Mouse (Mus musculus) CH12.LX (cell line): ENCODE results near the gene Nbr1. TPM values are rescaled to one million over a fixed set of nuclear protein-coding genes. Genes with fewer than 3 reads are reported as not detected.

ENCODE experiments used
- DNase-seq: peaks from one replicate; pipeline ENCODE4 v3.0.0-alpha.2; 2013; ENCODE audit errors: extremely low read depth
- H3K27ac ChIP-seq: 2 replicates; pipeline ENCODE4 v1.5.1; 2012; ENCODE audit warnings: low read depth, mild to moderate bottlenecking, control low read depth, moderate library complexity; ENCODE audit not compliant: insufficient read depth
- H3K27me3 ChIP-seq: replicated peaks from 2 replicates; pipeline ENCODE3; 2012; ENCODE audit warnings: inconsistent platforms
- H3K36me3 ChIP-seq, 2 experiments: replicated peaks in 1 of 2; 2 replicates each; pipeline versions ENCODE3 to v1.6.1; 2012; ENCODE audit warnings: inconsistent platforms in 1 of 2, low read length in 1 of 2, mild to moderate bottlenecking in 1 of 2, mixed read lengths in 1 of 2, moderate library complexity in 1 of 2; ENCODE audit not compliant: control insufficient read depth in 1 of 2, insufficient read depth in 1 of 2
- H3K4me1 ChIP-seq, 2 experiments: 2 replicates each; pipeline ENCODE4 v1.6.1; 2012; ENCODE audit warnings: inconsistent platforms in 1 of 2, moderate library complexity in 1 of 2; ENCODE audit not compliant: insufficient read depth in 2 of 2, control insufficient read depth in 1 of 2
- H3K4me2 ChIP-seq: 2 replicates; pipeline ENCODE4 v1.6.1; 2012; ENCODE audit warnings: low read depth, mild to moderate bottlenecking, control low read depth; ENCODE audit not compliant: poor library complexity, insufficient read depth, severe bottlenecking
- H3K4me3 ChIP-seq, 3 experiments: fragments of 150-350 bp in 1 of 3; sonication (generic) in 1 of 3; replicated peaks in 1 of 3; 2 replicates each; pipeline versions ENCODE3 to v1.5.1; 2011 to 2012; ENCODE audit warnings: low read depth in 2 of 3, low read length in 2 of 3, mild to moderate bottlenecking in 2 of 3, moderate library complexity in 2 of 3, control low read depth in 1 of 3, improper control_type of control experiment in 1 of 3, inconsistent platforms in 1 of 3, mixed read lengths in 1 of 3; ENCODE audit not compliant: poor library complexity in 1 of 3
- H3K79me2 ChIP-seq: replicated peaks from 2 replicates; pipeline ENCODE4 v1.6.1; 2012; ENCODE audit warnings: mild to moderate bottlenecking, moderate library complexity; ENCODE audit not compliant: control insufficient read depth, poor library complexity, insufficient read depth, severe bottlenecking; ENCODE audit errors: extremely low read depth
- H3K9ac ChIP-seq: 2 replicates; pipeline ENCODE4 v1.6.1; 2012; ENCODE audit warnings: low read depth, mild to moderate bottlenecking, control low read depth, moderate library complexity; ENCODE audit not compliant: insufficient read depth
- H3K9me3 ChIP-seq: replicated peaks from 2 replicates; pipeline ENCODE3; 2012; ENCODE audit warnings: low read length, inconsistent platforms, mixed read lengths
- BHLHE40 ChIP-seq: IDR thresholded peaks from 2 replicates; pipeline ENCODE4 v1.6.1; 2011; ENCODE audit warnings: mild to moderate bottlenecking, low read depth, low read length, improper control_type of control experiment
- CHD1 ChIP-seq: IDR thresholded peaks from 2 replicates; pipeline ENCODE4 v1.6.1; 2012; ENCODE audit warnings: low read depth, low read length, improper control_type of control experiment, inconsistent platforms
- CHD2 ChIP-seq: IDR thresholded peaks from 2 replicates; pipeline ENCODE4 v1.6.1; 2011; ENCODE audit warnings: low read length, improper control_type of control experiment
- E2F4 ChIP-seq: IDR thresholded peaks from 2 replicates; pipeline ENCODE4 v1.6.1; 2011; ENCODE audit warnings: low read depth, low read length, improper control_type of control experiment; ENCODE audit not compliant: insufficient replicate concordance
- ELF1 ChIP-seq: IDR thresholded peaks from 2 replicates; pipeline ENCODE4 v1.6.1; 2014; ENCODE audit warnings: low read depth, mild to moderate bottlenecking, inconsistent platforms, low read length, improper control_type of control experiment
- GABPA ChIP-seq: IDR thresholded peaks from 2 replicates; pipeline ENCODE4 v1.6.1; 2012; ENCODE audit warnings: low read depth, low read length, improper control_type of control experiment, inconsistent platforms; ENCODE audit not compliant: insufficient replicate concordance
- JUN ChIP-seq: IDR thresholded peaks from 2 replicates; pipeline ENCODE4 v1.6.1; 2011; ENCODE audit warnings: low read depth, mild to moderate bottlenecking, low read length, improper control_type of control experiment, moderate library complexity; ENCODE audit not compliant: insufficient read depth
- JUND ChIP-seq: conservative IDR thresholded peaks from 2 replicates; pipeline ENCODE4 v1.6.1; 2011; ENCODE audit warnings: low read depth, low read length, improper control_type of control experiment
- MAFK ChIP-seq: IDR thresholded peaks from 2 replicates; pipeline ENCODE4 v1.6.1; 2011; ENCODE audit warnings: low read length, improper control_type of control experiment; ENCODE audit not compliant: insufficient replicate concordance
- MAX ChIP-seq: IDR thresholded peaks from 2 replicates; pipeline ENCODE4 v1.6.1; 2011; ENCODE audit warnings: low read length, improper control_type of control experiment
- MAZ ChIP-seq: IDR thresholded peaks from 2 replicates; pipeline ENCODE4 v1.6.1; 2012; ENCODE audit warnings: low read depth, mild to moderate bottlenecking, inconsistent platforms, low read length, improper control_type of control experiment, moderate library complexity
- MEF2A ChIP-seq: IDR thresholded peaks from 2 replicates; pipeline ENCODE4 v1.6.1; 2014; ENCODE audit warnings: low read depth, mild to moderate bottlenecking, inconsistent platforms, low read length, improper control_type of control experiment, borderline replicate concordance
- MXI1 ChIP-seq: IDR thresholded peaks from 2 replicates; pipeline ENCODE4 v1.6.1; 2011; ENCODE audit warnings: mild to moderate bottlenecking, low read depth, low read length, improper control_type of control experiment
- PAX5 ChIP-seq: IDR thresholded peaks from 2 replicates; pipeline ENCODE4 v1.6.1; 2012; ENCODE audit warnings: low read length, inconsistent platforms, mixed read lengths
- RAD21 ChIP-seq: IDR thresholded peaks from 2 replicates; pipeline ENCODE4 v1.6.1; 2011; ENCODE audit warnings: low read depth, mild to moderate bottlenecking, low read length, improper control_type of control experiment, moderate library complexity
- RCOR1 ChIP-seq: conservative IDR thresholded peaks from 2 replicates; pipeline ENCODE4 v1.6.1; 2012; ENCODE audit warnings: low read depth, mild to moderate bottlenecking, inconsistent platforms, low read length, improper control_type of control experiment
- SIN3A ChIP-seq: IDR thresholded peaks from 2 replicates; pipeline ENCODE4 v1.6.1; 2012; ENCODE audit warnings: low read length, improper control_type of control experiment, inconsistent platforms
- USF1 ChIP-seq: IDR thresholded peaks from 2 replicates; pipeline ENCODE4 v1.6.1; 2014; ENCODE audit warnings: low read depth, mild to moderate bottlenecking, inconsistent platforms, low read length, improper control_type of control experiment
- USF2 ChIP-seq: conservative IDR thresholded peaks from 2 replicates; pipeline ENCODE4 v1.6.1; 2011; ENCODE audit warnings: low read depth, low read length, improper control_type of control experiment
- ZMIZ1 ChIP-seq: IDR thresholded peaks from 2 replicates; pipeline ENCODE4 v1.6.1; 2012; ENCODE audit warnings: low read depth, mild to moderate bottlenecking, inconsistent platforms, low read length, improper control_type of control experiment
- dilution Hi-C: fragments of 300-500 bp; cut with MboI; formaldehyde crosslinking; loops from 2 replicates; pipeline ENCODE4 v1.14.3; 2020; ENCODE audit warnings: low sequenced_read_pairs; ENCODE audit not compliant: extremely low pct_unique_long_range_greater_than_20kb, extremely low pct_ligation_motif_present
- in situ Hi-C: fragments of 300-500 bp; cut with MboI; formaldehyde crosslinking; loops from 3 replicates; pipeline ENCODE4 v1.14.3; 2019; ENCODE audit warnings: low sequenced_read_pairs, low pct_ligation_motif_present, low pct_unique_long_range_greater_than_20kb, mixed read lengths
- polyA plus RNA-seq: library from polyadenylated mRNA; unstranded; fragments of >175 nt; gene quantifications from 2 replicates; pipeline ENCODE4 v1.2.1, GENCODE M21; 2012; ENCODE audit warnings: low read depth; ENCODE audit not compliant: insufficient read length
- total RNA-seq, 2 experiments: library from RNA; depleted of rRNA; stranded (reverse); fragments of 300-350 nt in 1 of 2; fragments of >200 nt in 1 of 2; gene quantifications; 2 replicates each; pipeline ENCODE4 v1.2.3; 2012 to 2014

The Nbr1 gene
- total and polyA plus RNA-seq, 3 experiments, result 44.8 to 52.2 (median 48.3) TPM

GRCm38 (mm10) chr11:101616948-101617767 is 65.2 kb downstream of the Nbr1 start:
- H3K9me3 ChIP-seq, result peaks cover 5% of the 10 kb centered on the region
- H3K4me2 ChIP-seq, result no peak overlapping the region
- peaks cover 16% of the 10 kb centered on the region for H3K27me3 ChIP-seq
- dilution Hi-C loops (no loop called here), in situ Hi-C loops (no loop called here)
- H3K27ac ChIP-seq, result no peak overlapping the region
- no peaks in the 10 kb centered on the region for H3K79me2 ChIP-seq
- H3K36me3 ChIP-seq, result no peaks in the 10 kb centered on the region
- H3K4me1 ChIP-seq, result peaks cover 0 to 18% of the 10 kb centered on the region in 2 experiments; a peak in 2 of 4 replicates
- no peak for DNase-seq
- no peak overlapping the region for H3K9ac ChIP-seq
- no peak overlapping the region for H3K4me3 ChIP-seq
- no peak for TF ChIP-seq CHD1
- no peak for TF ChIP-seq MAFK
- TF ChIP-seq PAX5, result no peak
- TF ChIP-seq MAX, result no peak
- TF ChIP-seq GABPA, result no peak
- no peak for TF ChIP-seq E2F4
- no peak for TF ChIP-seq MEF2A
- no peak for TF ChIP-seq ZMIZ1
- TF ChIP-seq BHLHE40, result no peak
- no peak for TF ChIP-seq RCOR1
- no peak for TF ChIP-seq CHD2
- TF ChIP-seq USF1, result no peak
- no peak for TF ChIP-seq SIN3A
- no peak for TF ChIP-seq MAZ
- TF ChIP-seq JUND, result no peak
- TF ChIP-seq USF2, result no peak
- TF ChIP-seq JUN, result no peak
- TF ChIP-seq RAD21, result no peak

GRCm38 (mm10) chr11:101617849-101618248 is 65.9 kb downstream of the Nbr1 start:
- H3K27ac ChIP-seq, result no peak overlapping the region
- dilution Hi-C loops, result no loop called here
- H3K4me2 ChIP-seq, result no peak overlapping the region

More at GRCm38 (mm10) chr11:101617849-101618248, 65.9 kb downstream of the Nbr1 start:
- no peak overlapping the region for H3K9ac ChIP-seq
- H3K9me3 ChIP-seq, result peaks cover 8% of the 10 kb centered on the region
- TF ChIP-seq MXI1, result no peak
- TF ChIP-seq ELF1, result 0 out of 2 replicates have a peak, but pooled peaks have one; percentile 20
- H3K4me1 ChIP-seq, result peaks cover 0 to 18% of the 10 kb centered on the region in 2 experiments; a peak in 2 of 4 replicates
- in situ Hi-C loops, result no loop called here
- H3K4me3 ChIP-seq, result no peak overlapping the region
- H3K36me3 ChIP-seq, result no peaks in the 10 kb centered on the region
- peak; percentile 79 for DNase-seq
- H3K27me3 ChIP-seq, result peaks cover 16% of the 10 kb centered on the region
- no peaks in the 10 kb centered on the region for H3K79me2 ChIP-seq
